Mouse (Mus musculus): ENCODE data around the gene Rtn2.

GRCm38 (mm10) chr7:19344938-19345471, 62.6 kb downstream of the Rtn2 start:
- TF ChIP-seq CTCF (IDR thresholded peaks at IDR 0.05; ENCODE audit: low read depth) (no peak), EP300 (IDR thresholded peaks at IDR 0.05; ENCODE audit: low read depth) (no peak; the same call in 1 of the 2 replicates)

Data from liver, postnatal 0 days (tissue).